Comparison of ENCODE assay signal across 1 mouse cellular context in genomic region chr4:134129482-134129881, GRCm38 (mm10).
TF ChIP-seq lines count a peak whose summit lies in the region.

No protein-coding gene starts in this region.

TF ChIP-seq in MEL, 35 proteins besides CTCF, POLR2A, EP300 and RAD21 (continued from another document):
- 0 out of 2 replicates have a peak, but pooled peaks have one; percentile 11 for TF ChIP-seq NRF1 (IDR thresholded peaks at IDR 0.05; ENCODE audit: insufficient read depth, low read depth, low read length, poor library complexity, severe bottlenecking)
